Mouse (Mus musculus) bone marrow, adult 2 months (tissue): ENCODE data around the gene Cd84. TPM values are rescaled to one million over a fixed set of nuclear protein-coding genes. Genes with fewer than 3 reads are reported as not detected.

ENCODE experiments used
- H3K27ac ChIP-seq: fragments of 200-500 bp; 2 replicates; pipeline ENCODE4 v1.5.1; 2012; ENCODE audit warnings: low read depth, mild to moderate bottlenecking, control low read depth, inconsistent platforms, low read length; ENCODE audit not compliant: control insufficient read depth, poor library complexity, insufficient read depth
- H3K4me1 ChIP-seq: fragments of 200-500 bp; 2 replicates; pipeline ENCODE4 v1.6.1; 2011; ENCODE audit warnings: low read length; ENCODE audit not compliant: control insufficient read depth, insufficient read depth
- H3K4me3 ChIP-seq: fragments of 200-500 bp; replicated peaks from 2 replicates; pipeline ENCODE3; 2011; ENCODE audit warnings: mild to moderate bottlenecking, low read depth, low read length, control low read depth; ENCODE audit not compliant: control insufficient read depth
- CTCF ChIP-seq: fragments of 200-500 bp; IDR thresholded peaks from 2 replicates; pipeline ENCODE4 v1.5.1; 2011; ENCODE audit warnings: low read length, control low read depth; ENCODE audit not compliant: control insufficient read depth, insufficient read depth
- POLR2A ChIP-seq: fragments of 200-500 bp; IDR thresholded peaks from 2 replicates; pipeline ENCODE4 v1.6.1; 2011; ENCODE audit warnings: low read depth, mild to moderate bottlenecking, control low read depth, low read length, borderline replicate concordance; ENCODE audit not compliant: control insufficient read depth
- WGBS: fragments of 180-500 bp; shearing (Covaris S2); methylation state at CpG from one replicate; pipeline ENCODE4 v1.1.7; 2018; 5-methylcytosine and 5-hydroxymethylcytosine counted together
- polyA plus RNA-seq: library from polyadenylated mRNA; stranded (reverse); fragments of >200 nt; gene quantifications from 2 replicates; pipeline ENCODE4 v1.2.4, GENCODE M21; 2011; ENCODE audit warnings: low replicate concordance; ENCODE audit not compliant: missing spikeins, insufficient read depth, insufficient read length

The Cd84 gene
- polyA plus RNA-seq, 1 experiment: 41.8 TPM

DNA sequence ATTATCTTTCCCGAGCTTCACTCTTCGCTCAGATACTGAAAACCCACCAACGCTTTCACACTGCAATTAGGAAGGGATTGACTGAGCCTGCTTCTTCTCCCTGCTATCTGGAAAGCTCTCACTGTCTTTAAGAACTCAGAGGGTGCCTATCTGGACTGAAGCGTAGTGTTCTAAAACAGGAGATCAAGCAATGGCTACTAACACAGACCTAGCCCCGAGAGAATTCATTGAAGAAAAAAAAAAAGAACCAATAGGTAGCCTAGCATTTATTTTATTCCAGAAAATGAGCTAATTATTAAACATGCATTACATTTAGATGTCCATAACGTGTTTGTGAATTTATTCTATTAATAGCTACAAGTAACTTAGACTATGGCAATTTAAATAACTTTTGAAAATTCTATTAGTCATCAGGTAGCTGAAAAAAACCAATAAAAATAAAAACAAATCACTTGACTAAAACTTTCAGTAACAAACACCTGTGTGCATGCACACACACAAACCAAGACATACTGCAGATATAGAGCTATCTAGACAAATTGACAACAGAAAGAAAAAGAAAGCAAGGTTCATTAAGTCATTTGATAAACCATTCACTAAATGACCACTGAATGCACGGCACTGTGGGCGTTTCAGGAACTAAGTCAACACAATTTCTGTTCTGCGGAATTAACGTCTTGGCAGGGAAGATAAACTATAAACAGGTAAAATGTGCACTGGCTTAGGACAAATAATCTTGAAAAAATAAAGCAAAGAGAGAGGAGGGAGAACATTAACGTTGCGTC is 78.8 kb downstream of the Cd84 start:
- Histone ChIP-seq H3K4me3 (peak overlapping the region; percentile 63), H3K4me1 (peaks cover 3% of the 10 kb centered on the region; the same call in 1 of the 2 replicates), H3K27ac (peak overlapping the region; percentile 90)
- TF ChIP-seq CTCF: no peak
- no peak for TF ChIP-seq POLR2A
- 46% methylated on average over 12 of the region's 12 CpGs for WGBS

GRCm38 (mm10) chr1:171919193-171919592 is 79.7 kb downstream of the Cd84 start:
- TF ChIP-seq CTCF (no peak), POLR2A (no peak)
- WGBS: 71% methylated on average over 5 of the region's 5 CpGs
- no peak overlapping the region for H3K27ac ChIP-seq
- peak overlapping the region; percentile 22 for H3K4me3 ChIP-seq
- H3K4me1 ChIP-seq: peaks cover 3% of the 10 kb centered on the region; the same call in 1 of the 2 replicates

DNA sequence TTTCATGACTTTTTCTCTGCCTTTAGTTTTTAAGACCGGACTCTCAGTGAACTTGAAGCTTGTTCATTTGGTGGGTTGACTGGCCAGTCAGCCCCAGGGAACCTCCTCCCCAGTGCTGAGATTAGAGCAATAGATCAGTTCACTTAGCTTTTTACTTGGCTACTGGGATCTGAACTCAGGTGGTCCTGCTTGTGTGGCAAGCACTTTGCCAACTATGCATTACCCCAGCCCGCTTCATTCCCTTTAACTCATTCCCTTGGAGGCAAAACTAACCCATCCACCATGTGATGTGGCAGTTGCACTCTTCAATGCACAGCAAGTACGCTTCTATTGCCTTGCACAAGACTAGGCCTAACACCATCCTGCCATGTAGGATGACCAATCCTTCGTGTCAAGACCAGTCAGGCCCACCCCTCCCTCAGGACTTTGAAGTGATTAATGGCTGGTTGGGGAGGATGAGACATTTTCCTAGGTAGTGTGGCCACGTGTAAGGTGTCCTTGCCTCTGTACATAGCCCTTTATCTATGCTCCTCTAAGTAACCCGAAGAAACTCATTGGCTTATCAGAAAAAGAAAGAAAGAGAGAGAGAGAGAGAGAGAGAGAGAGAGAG is 80.5 kb downstream of the Cd84 start:
- TF ChIP-seq CTCF (no peak), POLR2A (no peak)
- Histone ChIP-seq H3K27ac (peak overlapping the region; percentile 5; the same call in 1 of the 2 replicates), H3K4me3 (no peak overlapping the region), H3K4me1 (peaks cover 3% of the 10 kb centered on the region; the same call in 1 of the 2 replicates)
- 77% methylated on average over 6 of the region's 6 CpGs for WGBS

- WGBS: 4% methylated on average over 9 of the region's 9 CpGs
These were observed 81.6 kb downstream of the Cd84 start for GRCm38 (mm10) chr1:171920989-171921621.

GRCm38 (mm10) chr1:171921641-171922040 is 82.1 kb downstream of the Cd84 start:
- Histone ChIP-seq H3K27ac (peak overlapping the region; percentile 56; the same call in 1 of the 2 replicates), H3K4me3 (no peak overlapping the region), H3K4me1 (peaks cover 3% of the 10 kb centered on the region; the same call in 1 of the 2 replicates)
- 29% methylated on average over 2 of the region's 2 CpGs for WGBS
- no peak for TF ChIP-seq POLR2A
- TF ChIP-seq CTCF: no peak

More at GRCm38 (mm10) chr1:171920989-171921621, 81.6 kb downstream of the Cd84 start:
- Histone ChIP-seq H3K4me3 (no peak overlapping the region), H3K27ac (peak overlapping the region; percentile 70), H3K4me1 (peaks cover 3% of the 10 kb centered on the region; the same call in 1 of the 2 replicates)
- no peak for TF ChIP-seq POLR2A
- no peak for TF ChIP-seq CTCF

GRCm38 (mm10) chr1:171922844-171923243 is 83.3 kb downstream of the Cd84 start:
- no peak overlapping the region for H3K4me3 ChIP-seq
- TF ChIP-seq CTCF (no peak), POLR2A (no peak)
- H3K27ac ChIP-seq: no peak overlapping the region
- H3K4me1 ChIP-seq: peaks cover 2% of the 10 kb centered on the region; the same call in 1 of the 2 replicates
- 70% methylated on average over 5 of the region's 5 CpGs for WGBS

- Histone ChIP-seq H3K27ac (no peak overlapping the region), H3K4me3 (no peak overlapping the region), H3K4me1 (peaks cover 2% of the 10 kb centered on the region; the same call in 1 of the 2 replicates)
- 86% methylated on average over 3 of the region's 3 CpGs for WGBS
- TF ChIP-seq POLR2A: no peak
- no peak for TF ChIP-seq CTCF
These were observed 85.4 kb downstream of the Cd84 start for GRCm38 (mm10) chr1:171924900-171925299.

GRCm38 (mm10) chr1:171933851-171934250 is 94.4 kb downstream of the Cd84 start:
- Histone ChIP-seq H3K4me1 (no peaks in the 10 kb centered on the region; the same call in 1 of the 2 replicates), H3K27ac (no peak overlapping the region), H3K4me3 (no peak overlapping the region)
- WGBS: 37% methylated on average over 3 of the region's 3 CpGs
- TF ChIP-seq POLR2A (no peak), CTCF (no peak)
